In the genomic region with DNA sequence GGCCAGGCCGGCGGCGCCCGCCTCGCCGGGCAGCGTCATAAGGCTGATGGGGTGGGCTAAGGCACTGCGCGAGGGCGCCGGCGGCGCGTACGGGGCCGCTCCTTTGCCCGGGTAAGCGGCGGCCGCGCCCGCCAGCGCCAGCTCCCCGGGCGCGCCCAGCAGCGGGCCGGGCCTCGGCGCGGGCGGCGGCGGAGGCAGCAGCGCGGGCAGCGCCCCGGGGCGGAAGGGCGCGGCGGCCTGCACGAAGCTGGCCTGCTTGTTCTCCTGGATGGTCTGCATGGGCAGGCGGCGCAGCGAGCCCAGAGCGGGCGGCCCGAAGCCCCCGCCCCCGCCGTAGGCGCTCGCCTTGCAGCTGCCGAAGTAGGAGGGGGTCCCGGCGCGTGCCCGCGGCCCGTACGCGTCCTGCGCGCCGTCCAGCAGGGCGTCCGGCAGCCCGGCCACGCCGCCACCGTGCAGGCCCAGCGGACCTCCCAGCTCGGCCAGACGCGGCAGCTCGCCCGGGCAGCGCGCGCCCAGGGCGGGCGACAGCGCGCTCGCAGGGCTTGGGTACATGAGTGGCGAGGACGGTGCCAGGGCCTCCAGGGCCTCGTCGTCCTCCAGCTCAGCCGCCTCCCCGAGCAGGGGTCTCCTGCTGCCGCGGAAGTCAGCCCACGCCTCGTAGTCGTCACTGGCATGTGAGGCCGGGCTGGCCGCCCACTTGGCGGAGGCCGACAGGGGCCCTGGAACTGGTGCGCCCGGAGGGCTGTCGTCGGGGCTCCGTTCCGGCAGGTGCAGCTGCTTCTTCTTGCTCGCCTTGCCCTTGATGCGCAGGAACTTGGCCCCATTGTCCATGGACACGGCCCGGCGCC, we compare ENCODE assay signal across 9 mouse cellular contexts. TPM values are rescaled to one million over a fixed set of nuclear protein-coding genes. Genes with fewer than 3 reads are reported as not detected.
A peak's percentile ranks its signal among the peaks of the same experiment; 100 is the strongest.
DNase-seq lines count a peak whose midpoint lies in the region; ATAC-seq and TF ChIP-seq lines count a peak whose summit lies in the region.
"Had no signal": no experiment of that assay in that cellular context is flagged by ENCODE, and none has a peak within 500 bp of the region (broad histone marks: within the 10 kb centered on the region; RNA-seq: fewer than 3 reads in every experiment).

No protein-coding gene starts in this region.

- peak overlapping the region; percentile 59 for H3K9ac ChIP-seq in heart, adult 2 months (ENCODE audit: low read depth, low read length)
- H3K9ac ChIP-seq in liver, postnatal 0 days (replicated peaks) = no peak overlapping the region

- TF ChIP-seq POLR2A in heart, adult 2 months (IDR thresholded peaks at IDR 0.05; ENCODE audit: insufficient read depth, low read depth, low read length) = no peak

- H3K27ac ChIP-seq in heart, adult 2 months = no peak overlapping the region
- H3K27ac ChIP-seq in liver, postnatal 0 days (ENCODE audit: low read depth) = no peak overlapping the region

- TF ChIP-seq EP300 in heart, adult 2 months (IDR thresholded peaks at IDR 0.05; ENCODE audit: insufficient read depth, low read depth, low read length) = no peak
- TF ChIP-seq EP300 in liver, postnatal 0 days (IDR thresholded peaks at IDR 0.05; ENCODE audit: low read depth) = no peak

- no peak for TF ChIP-seq CTCF in heart, adult 2 months (IDR thresholded peaks at IDR 0.05)
- TF ChIP-seq CTCF in liver, postnatal 0 days (IDR thresholded peaks at IDR 0.05; ENCODE audit: low read depth) = no peak

- peak overlapping the region; percentile 42; the same call in 1 of the 2 replicates for H3K4me2 ChIP-seq in liver, postnatal 0 days (ENCODE audit: low read depth, low read length)

- no peaks in the 10 kb centered on the region for H3K36me3 ChIP-seq in heart, adult 2 months (ENCODE audit: control insufficient read depth, insufficient read depth, low read length)
- no peaks in the 10 kb centered on the region for H3K36me3 ChIP-seq in liver, postnatal 0 days (replicated peaks; ENCODE audit: insufficient read depth, low read length)

- no peaks in the 10 kb centered on the region for H3K9me3 ChIP-seq in liver, postnatal 0 days (ENCODE audit: low read length)

- peak in 1 of 2 experiments; percentile 40 for DNase-seq in heart, adult 2 months
- DNase-seq in heart, adult 9 months (ENCODE audit: low spot score in 2 of 2) = no peak
- DNase-seq in ZHBTc4 (ENCODE audit: low read depth, low spot score) = peak; percentile 42
- peak; percentile 49 to 54 for DNase-seq in heart, postnatal 10 days
- DNase-seq in liver, postnatal 0 days = no peak
- no peak for DNase-seq in frontal cortex, postnatal 14 days (ENCODE audit: low spot score in 2 of 2)
- no peak for DNase-seq in thymus, postnatal 0 days (ENCODE audit: low spot score)
- no peak for DNase-seq in T-cell, adult 2 months (ENCODE audit: low spot score)

- no peak for ATAC-seq in liver, postnatal 0 days

- H3K79me2 ChIP-seq in heart, adult 2 months (replicated peaks; ENCODE audit: control insufficient read depth, insufficient read depth, low read length) = no peaks in the 10 kb centered on the region

- no peaks in the 10 kb centered on the region; the same call in 1 of the 2 replicates for H3K4me1 ChIP-seq in heart, adult 2 months (ENCODE audit: control insufficient read depth, insufficient read depth, low read length)
- H3K4me1 ChIP-seq in liver, postnatal 0 days (ENCODE audit: insufficient read depth) = no peaks in the 10 kb centered on the region

- no peak overlapping the region for H3K4me3 ChIP-seq in heart, adult 2 months
- 0 out of 2 replicates have a peak overlapping the region, but pooled peaks have one; percentile 13 for H3K4me3 ChIP-seq in liver, postnatal 0 days (ENCODE audit: low read depth, low read length)

- 11% methylated on average over 92 of the region's 112 CpGs for WGBS in heart, adult 2 months
- WGBS in liver, postnatal 0 days (ENCODE audit: insufficient replicate concordance) = 3% methylated on average over 76 of the region's 112 CpGs

- peaks cover 5% of the 10 kb centered on the region; the same call in 1 of the 2 replicates for H3K27me3 ChIP-seq in heart, adult 2 months (ENCODE audit: control insufficient read depth, insufficient read depth, low read length)
- H3K27me3 ChIP-seq in liver, postnatal 0 days (ENCODE audit: insufficient read depth, low read length) = peaks cover 61% of the 10 kb centered on the region

- intact Hi-C loops in heart, adult 2 months (cut with DNase I) = no loop called here
- intact Hi-C loops in heart, postnatal 10 days (cut with DNase I) = no loop called here

RNA-seq across cellular contexts. Expression of a gene that starts 18.7 kb away (rescaled TPM):
- total RNA-seq in heart, adult 2 months (2021) = 1 to 10 TPM; 3.3 to 5.4 TPM
- 5.5 TPM in 2 replicates for polyA plus RNA-seq in heart, adult 2 months (2012; rRNA removed)
- total RNA-seq in heart, postnatal 10 days (2021) = 1 to 10 TPM; 4.9 to 7.9 TPM
- not detected in 2 replicates for polyA plus RNA-seq in liver, postnatal 0 days (2015; fragmentation: Nextera tagmentation; extraction: Ambion mirVana)
- not detected in 2 replicates for polyA plus RNA-seq in thymus, postnatal 0 days (2015; fragmentation: Nextera tagmentation; extraction: Ambion mirVana)
- total RNA-seq: CH12.LX had no signal

Comparison
In these comparisons a context has a peak if more than half of its experiments do, and no peak if none do; other contexts are left out.
1. DNase-seq: peak in ZHBTc4 (single experiment) and heart, postnatal 10 days (2 of 2); none in heart, adult 9 months (0 of 2), liver, postnatal 0 days (single experiment), frontal cortex, postnatal 14 days (0 of 2), thymus, postnatal 0 days (single experiment) and T-cell, adult 2 months (single experiment).